Mouse (Mus musculus) lung, embryonic 14.5 days (tissue): Measurements from ENCODE around the gene Vsir. TPM values are rescaled to one million over a fixed set of nuclear protein-coding genes. Genes with fewer than 3 reads are reported as not detected.

ENCODE experiments used
- ATAC-seq: fragments of 200-750 bp; cut with Nextera tagmentation; 2 replicates; pipeline ENCODE4 v1.8.0; 2017; ENCODE audit warnings: mild to moderate bottlenecking, moderate TSS enrichment, moderate library complexity; ENCODE audit not compliant: insufficient read depth
- DNase-seq: peaks from one replicate; pipeline ENCODE4 v3.0.0-alpha.2; 2015
- H3K27ac ChIP-seq: fragments of 300-500 bp; sonication (generic); 2 replicates; pipeline ENCODE4 v1.5.1; 2014; ENCODE audit warnings: low read depth, mild to moderate bottlenecking, moderate library complexity
- H3K27me3 ChIP-seq: fragments of 300-500 bp; sonication (generic); 2 replicates; pipeline ENCODE4 v1.6.1; 2014; ENCODE audit warnings: low read length, control low read depth; ENCODE audit not compliant: insufficient read depth
- H3K36me3 ChIP-seq: fragments of 300-500 bp; sonication (generic); 2 replicates; pipeline ENCODE4 v1.6.1; 2014; ENCODE audit warnings: control low read depth; ENCODE audit not compliant: insufficient read depth
- H3K4me1 ChIP-seq: fragments of 300-500 bp; sonication (generic); 2 replicates; pipeline ENCODE4 v1.6.1; 2014; ENCODE audit warnings: antibody characterized with exemption, control low read depth; ENCODE audit not compliant: insufficient read depth
- H3K4me2 ChIP-seq: fragments of 300-500 bp; sonication (generic); 2 replicates; pipeline ENCODE4 v1.6.1; 2014; ENCODE audit warnings: mild to moderate bottlenecking
- H3K4me3 ChIP-seq: fragments of 300-500 bp; sonication (generic); 2 replicates; pipeline ENCODE4 v1.5.1; 2014; ENCODE audit warnings: low read depth, low read length
- H3K9ac ChIP-seq: fragments of 300-500 bp; sonication (generic); 2 replicates; pipeline ENCODE4 v1.6.1; 2014
- H3K9me3 ChIP-seq: fragments of 300-500 bp; sonication (generic); 2 replicates; pipeline ENCODE4 v1.6.1; 2016; ENCODE audit warnings: low read depth, low read length, control low read depth
- CTCF ChIP-seq: IDR thresholded peaks from 2 replicates; pipeline ENCODE4 v1.5.1; 2016; ENCODE audit warnings: antibody characterized with exemption, low read depth
- WGBS: fragments of 180-500 bp; shearing (Covaris S2); extraction: QIAGEN DNeasy Blood & Tissue Kit; methylation state at CpG from one replicate; pipeline ENCODE4 v1.1.7; 2014; 5-methylcytosine and 5-hydroxymethylcytosine counted together
- polyA plus RNA-seq: library from polyadenylated mRNA; unstranded; fragments of >200 nt; fragmentation: Nextera tagmentation; extraction: Ambion mirVana; gene quantifications from 2 replicates; pipeline ENCODE4 v1.2.1, GENCODE M21; 2014

Gene Vsir
- 4.3 and 6.7 TPM in 2 replicates for polyA plus RNA-seq

DNA sequence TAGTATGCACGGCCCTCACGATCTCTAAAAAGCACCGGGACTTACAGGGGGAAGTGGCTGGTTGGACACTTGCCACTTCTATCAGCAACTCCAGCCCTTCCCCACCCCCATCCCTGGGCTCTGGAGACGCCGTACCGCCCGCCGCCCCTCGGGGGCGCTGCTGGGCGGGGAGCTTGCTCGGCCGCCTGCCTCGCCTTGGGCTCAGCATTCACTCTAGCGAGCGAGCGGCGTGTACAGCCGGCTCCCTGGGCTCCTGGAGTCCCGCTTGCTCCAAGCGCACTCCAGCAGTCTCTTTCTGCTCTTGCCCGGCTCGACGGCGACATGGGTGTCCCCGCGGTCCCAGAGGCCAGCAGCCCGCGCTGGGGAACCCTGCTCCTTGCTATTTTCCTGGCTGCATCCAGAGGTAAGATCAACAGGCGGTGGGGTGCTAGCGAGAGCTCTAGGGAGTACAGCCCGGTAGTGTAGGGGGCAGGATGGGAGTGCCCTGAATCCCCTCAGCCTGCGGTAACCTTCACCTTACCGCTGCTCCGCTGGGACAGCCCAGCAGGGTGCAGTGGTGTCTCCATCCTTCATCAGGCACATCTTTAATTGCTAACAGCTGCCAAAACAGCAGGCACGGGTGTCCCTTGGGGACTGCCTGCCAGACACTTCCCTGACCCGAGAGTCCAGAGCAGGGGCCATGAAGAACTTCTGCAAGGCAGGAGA lies at the start of gene Vsir:
Vsir (plus strand) TSS at position 151 of the 705 bp plus-strand sequence.
- peak; percentile 61 for TF ChIP-seq CTCF
- Histone ChIP-seq H3K9me3 (no peaks in the 10 kb centered on the region), H3K4me2 (peak within 1 kb of the TSS; percentile 70), H3K36me3 (no peaks in the 10 kb centered on the region), H3K4me3 (peak within 1 kb of the TSS; percentile 48), H3K27ac (peak within 1 kb of the TSS; percentile 72), H3K9ac (peak within 1 kb of the TSS; percentile 62), H3K27me3 (no peaks in the 10 kb centered on the region), H3K4me1 (peaks cover 35% of the 10 kb centered on the region)
- WGBS = under 1% methylated on average over 37 of the region's 37 CpGs
- peak; percentile 88 for DNase-seq
- peak; percentile 48 for ATAC-seq

DNA sequence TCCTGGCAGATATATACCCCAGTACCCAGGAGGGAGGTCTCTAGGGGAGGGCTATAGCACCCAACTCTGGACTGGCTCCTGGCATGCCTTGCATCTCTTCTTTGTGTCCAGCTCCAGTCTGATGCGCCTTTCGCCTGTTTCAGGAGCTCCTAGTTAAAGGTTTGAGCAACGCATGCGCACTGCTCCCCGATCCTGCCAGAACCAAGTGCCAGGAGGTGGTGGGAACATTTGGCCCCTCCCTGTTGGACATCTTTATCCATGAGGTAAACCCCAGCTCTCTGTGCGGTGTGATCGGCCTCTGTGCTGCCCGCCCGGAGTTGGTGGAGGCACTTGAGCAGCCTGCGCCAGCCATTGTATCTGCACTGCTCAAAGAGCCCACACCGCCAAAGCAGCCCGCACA lies 47.0 kb upstream of the Vsir start:
- ATAC-seq (no peak), DNase-seq (no peak)
- Histone ChIP-seq H3K27me3 (no peaks in the 10 kb centered on the region), H3K4me2 (no peak overlapping the region), H3K4me3 (no peak overlapping the region), H3K9me3 (no peaks in the 10 kb centered on the region), H3K9ac (no peak overlapping the region), H3K27ac (no peak overlapping the region), H3K4me1 (no peaks in the 10 kb centered on the region), H3K36me3 (peaks cover 72% of the 10 kb centered on the region)
- no peak for TF ChIP-seq CTCF
- WGBS = 96% methylated on average over 12 of the region's 12 CpGs

DNA sequence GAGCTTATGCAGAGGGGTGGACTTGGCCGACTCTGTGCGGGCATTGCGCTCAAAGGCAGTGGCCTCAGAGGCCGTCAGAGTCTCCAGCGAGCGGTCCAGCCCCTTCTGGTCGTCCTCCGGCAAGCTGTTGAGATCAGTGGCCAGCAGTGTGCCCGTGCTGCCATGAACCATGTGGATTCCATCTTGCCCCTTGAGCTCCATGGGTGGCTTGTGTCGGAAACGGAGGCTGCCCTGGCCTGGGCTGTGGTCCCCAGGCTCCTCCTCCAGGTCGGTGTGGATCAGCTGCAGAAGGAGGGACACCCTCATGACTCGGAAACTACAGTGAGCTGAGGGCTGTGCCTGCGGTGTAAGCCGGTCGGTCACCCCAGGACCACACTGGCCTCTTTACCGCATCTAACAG lies 43.2 kb upstream of the Vsir start:
- no peak overlapping the region for H3K4me3 ChIP-seq
- no peak overlapping the region for H3K9ac ChIP-seq
- no peaks in the 10 kb centered on the region for H3K9me3 ChIP-seq
- 83% methylated on average over 17 of the region's 17 CpGs for WGBS
- DNase-seq (no peak), ATAC-seq (no peak)
- no peak overlapping the region for H3K4me2 ChIP-seq
- H3K27me3 ChIP-seq = no peaks in the 10 kb centered on the region
- H3K27ac ChIP-seq = no peak overlapping the region
- peaks cover 41% of the 10 kb centered on the region for H3K36me3 ChIP-seq
- no peak for TF ChIP-seq CTCF
- H3K4me1 ChIP-seq = no peaks in the 10 kb centered on the region

DNA sequence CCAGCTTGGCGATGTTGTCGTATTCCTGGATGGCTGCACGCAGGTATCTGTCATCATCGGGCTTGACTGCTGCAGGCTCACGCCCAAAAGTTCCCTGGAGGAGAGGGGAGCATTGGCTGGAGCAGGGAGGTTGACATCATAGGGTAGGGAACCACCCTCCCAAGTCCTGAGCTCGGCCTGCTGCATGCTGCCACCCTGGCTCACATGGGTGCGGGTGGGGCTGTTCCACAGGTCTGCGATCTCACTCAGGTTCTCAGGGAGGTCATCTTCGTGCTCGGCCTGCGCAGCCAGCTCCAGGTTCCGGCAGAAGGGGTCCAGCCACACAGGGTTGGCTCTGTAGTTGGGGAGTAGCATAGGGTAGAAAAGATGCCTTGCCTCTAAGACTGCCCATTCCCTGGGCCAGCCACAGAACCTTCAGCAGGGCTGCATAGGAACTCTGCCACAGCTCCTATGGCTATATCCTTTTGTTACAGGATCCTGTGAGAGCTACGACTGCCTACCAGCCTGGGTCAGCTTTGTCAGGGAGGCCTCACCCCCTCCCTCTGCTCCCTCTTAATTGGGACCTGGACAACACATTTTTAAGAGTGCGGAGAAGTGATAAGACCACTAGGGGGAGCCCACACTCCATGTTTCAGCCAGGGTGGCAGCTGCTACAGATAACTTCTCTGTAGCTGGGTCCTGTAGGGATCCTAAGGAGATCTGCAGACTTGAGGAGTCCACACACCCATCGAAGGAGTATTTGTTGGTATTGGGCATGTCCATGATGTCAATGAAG lies 41.6 kb upstream of the Vsir start:
- peak; percentile 96 for TF ChIP-seq CTCF
- no peaks in the 10 kb centered on the region for H3K27me3 ChIP-seq
- peak; percentile 94 for DNase-seq
- no peaks in the 10 kb centered on the region for H3K9me3 ChIP-seq
- no peak overlapping the region for H3K4me2 ChIP-seq
- H3K36me3 ChIP-seq = peaks cover 24% of the 10 kb centered on the region
- peak; percentile 84 for ATAC-seq
- WGBS = 61% methylated on average over 15 of the region's 15 CpGs
- H3K9ac ChIP-seq = no peak overlapping the region
- H3K4me3 ChIP-seq = no peak overlapping the region
- H3K27ac ChIP-seq = no peak overlapping the region
- H3K4me1 ChIP-seq = no peaks in the 10 kb centered on the region

DNA sequence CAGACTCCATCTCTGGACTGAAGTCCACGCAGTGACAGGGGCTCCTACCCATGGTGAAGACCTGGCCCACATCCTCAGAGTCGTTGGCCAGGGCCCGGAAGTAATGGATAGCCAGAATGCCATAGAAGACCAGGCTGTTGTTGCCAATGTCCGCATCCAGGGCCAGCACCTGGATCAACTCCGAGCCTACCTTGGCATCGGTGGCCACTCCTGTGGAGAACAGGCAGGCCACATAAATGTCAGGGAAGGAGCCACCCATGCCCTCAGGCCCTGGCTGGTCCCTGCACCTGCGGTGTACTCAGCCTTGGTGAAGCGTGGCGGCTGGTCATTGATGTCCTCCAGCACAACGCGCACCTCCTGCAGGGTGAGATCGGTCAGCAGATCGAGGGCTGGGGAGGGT lies 36.0 kb upstream of the Vsir start:
- TF ChIP-seq CTCF = no peak
- WGBS = 92% methylated on average over 13 of the region's 13 CpGs
- no peaks in the 10 kb centered on the region for H3K36me3 ChIP-seq
- no peak overlapping the region for H3K4me3 ChIP-seq
- DNase-seq = no peak
- no peak overlapping the region for H3K9ac ChIP-seq
- no peaks in the 10 kb centered on the region for H3K27me3 ChIP-seq
- ATAC-seq = no peak
- H3K9me3 ChIP-seq = no peaks in the 10 kb centered on the region
- no peak overlapping the region for H3K4me2 ChIP-seq
- H3K4me1 ChIP-seq = no peaks in the 10 kb centered on the region
- no peak overlapping the region for H3K27ac ChIP-seq

DNA sequence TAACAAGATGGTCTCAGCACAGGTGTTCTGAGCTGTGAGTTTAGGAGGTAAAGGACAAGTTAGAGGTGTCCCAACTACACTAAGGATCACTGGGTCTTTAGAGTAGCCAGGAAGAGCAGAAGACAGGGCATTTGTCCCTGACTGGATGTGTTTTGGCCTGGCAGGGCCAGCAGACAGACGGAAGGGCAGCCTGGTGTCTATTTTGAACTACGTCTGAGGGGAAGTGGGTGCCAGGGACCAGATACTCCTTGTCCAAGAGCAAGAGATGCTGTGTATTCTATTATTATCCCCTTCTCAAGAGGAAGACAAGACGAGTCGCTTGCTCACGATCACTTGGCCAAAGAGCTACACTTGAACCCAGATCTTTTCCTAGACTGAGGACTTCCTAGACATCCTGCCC lies 33.0 kb upstream of the Vsir start:
- WGBS = 88% methylated on average over 5 of the region's 5 CpGs
- H3K4me2 ChIP-seq = no peak overlapping the region
- H3K9me3 ChIP-seq = no peaks in the 10 kb centered on the region
- no peak overlapping the region for H3K9ac ChIP-seq
- H3K27me3 ChIP-seq = no peaks in the 10 kb centered on the region
- no peaks in the 10 kb centered on the region for H3K4me1 ChIP-seq
- ATAC-seq (no peak), DNase-seq (no peak)
- H3K27ac ChIP-seq = no peak overlapping the region
- no peak overlapping the region for H3K4me3 ChIP-seq
- no peaks in the 10 kb centered on the region for H3K36me3 ChIP-seq
- no peak for TF ChIP-seq CTCF

DNA sequence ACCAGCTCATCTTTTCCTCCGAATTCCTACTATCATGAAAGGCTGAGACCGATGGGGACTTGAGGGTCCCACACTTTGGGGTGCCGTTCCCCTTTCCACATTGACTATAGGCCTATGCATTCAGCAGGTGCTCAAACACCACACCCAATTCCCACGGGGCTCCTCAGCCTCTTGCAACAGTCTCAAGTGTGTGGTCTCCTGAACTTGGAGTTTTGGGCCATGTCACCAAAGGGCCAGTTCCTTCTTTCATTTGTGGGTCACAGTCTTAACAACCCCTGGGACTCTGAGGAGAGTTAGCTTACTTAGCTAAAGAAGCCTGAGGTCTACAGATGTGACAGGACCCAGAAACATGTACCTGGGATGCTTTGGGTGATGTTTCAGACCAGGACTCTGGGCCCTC lies 30.5 kb upstream of the Vsir start:
- 82% methylated on average over 4 of the region's 4 CpGs for WGBS
- no peak overlapping the region for H3K4me3 ChIP-seq
- H3K4me1 ChIP-seq = no peaks in the 10 kb centered on the region
- no peak for TF ChIP-seq CTCF
- H3K4me2 ChIP-seq = no peak overlapping the region
- no peak overlapping the region for H3K9ac ChIP-seq
- H3K27me3 ChIP-seq = no peaks in the 10 kb centered on the region
- ATAC-seq = no peak
- no peak for DNase-seq
- H3K27ac ChIP-seq = no peak overlapping the region
- no peaks in the 10 kb centered on the region for H3K9me3 ChIP-seq
- no peaks in the 10 kb centered on the region for H3K36me3 ChIP-seq
